Mouse (Mus musculus) left cerebral cortex, postnatal 10 days (tissue): Measurements from ENCODE around the gene Tiprl. TPM values are rescaled to one million over a fixed set of nuclear protein-coding genes. Genes with fewer than 3 reads are reported as not detected.

ENCODE experiments used
- DNase-seq, 2 experiments: peaks; one replicate each; pipeline ENCODE4 v3.0.0; 2021 to 2022; ENCODE audit warnings: low spot score in 2 of 2, mixed read lengths in 1 of 2; ENCODE audit errors: extremely low spot score in 1 of 2
- intact Hi-C: fragments of 180-260 bp; cut with DNase I; formaldehyde crosslinking; loops from one replicate; pipeline ENCODE4 v1.15.1; 2025
- total RNA-seq, 2 experiments: library from RNA; stranded (reverse); gene quantifications; 2 replicates each; pipeline ENCODE4 v1.2.3; 2021

Tiprl gene
- total RNA-seq, 2 experiments from 2014 or later: 72.8 to 75.8 TPM

- DNase-seq: no peak
Observed at GRCm38 (mm10) chr1:165186491-165186890, 50.3 kb downstream of the Tiprl start.

DNA sequence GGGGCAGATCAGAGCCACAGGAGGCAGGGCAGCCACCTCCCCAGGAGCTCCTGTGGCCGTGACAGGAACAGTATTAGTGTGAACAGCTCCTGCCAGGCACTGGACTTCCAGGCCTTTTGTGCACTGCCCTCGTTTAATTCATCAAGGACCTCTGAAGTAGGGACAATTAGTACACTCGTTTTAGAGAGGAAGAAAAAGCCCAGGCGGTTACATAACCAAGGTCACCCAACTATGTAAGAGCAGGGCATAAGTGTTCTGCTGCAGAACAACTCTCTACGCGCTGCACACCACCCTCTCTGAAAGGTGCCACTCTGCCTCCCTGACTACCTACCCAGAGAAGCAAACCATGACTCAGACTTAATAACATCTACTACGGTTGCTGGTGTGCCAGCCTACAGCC is 51.7 kb downstream of the Tiprl start:
- intact Hi-C loops: no loop called here
- DNase-seq: no peak

More at GRCm38 (mm10) chr1:165186491-165186890, 50.3 kb downstream of the Tiprl start:
- intact Hi-C loops: no loop called here

GRCm38 (mm10) chr1:165184178-165184577 is 52.6 kb downstream of the Tiprl start:
- intact Hi-C loops: no loop called here
- DNase-seq: no peak

DNA sequence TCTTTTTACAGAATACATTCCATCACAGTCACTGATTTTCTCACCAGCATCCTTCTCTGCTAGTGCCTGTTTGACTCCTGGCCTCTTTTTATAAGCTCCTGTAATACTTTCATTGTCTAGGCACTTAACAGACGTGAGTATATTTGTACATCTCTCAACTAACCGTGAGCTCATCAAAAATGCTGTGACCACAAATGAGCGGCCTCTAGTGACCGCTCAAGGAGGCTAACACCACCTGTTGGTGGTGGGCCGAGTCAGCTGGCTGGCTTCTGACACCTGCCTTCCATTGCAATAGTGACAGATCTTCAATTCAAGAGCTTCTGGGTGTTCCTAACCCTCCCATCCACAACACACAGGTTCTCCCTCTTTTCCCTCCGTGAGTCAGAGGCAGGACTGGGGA is 53.4 kb downstream of the Tiprl start:
- DNase-seq: no peak
- intact Hi-C loops: no loop called here

GRCm38 (mm10) chr1:165179321-165179720 is 57.5 kb downstream of the Tiprl start:
- intact Hi-C loops: no loop called here
- DNase-seq: no peak

GRCm38 (mm10) chr1:165178075-165178474 is 58.7 kb downstream of the Tiprl start:
- DNase-seq: no peak
- intact Hi-C loops: no loop called here

GRCm38 (mm10) chr1:165174059-165174616 is 62.7 kb downstream of the Tiprl start:
- no peak for DNase-seq

GRCm38 (mm10) chr1:165171277-165171676 is 65.5 kb downstream of the Tiprl start:
- no peak for DNase-seq
- intact Hi-C loops: no loop called here

More at GRCm38 (mm10) chr1:165174059-165174616, 62.7 kb downstream of the Tiprl start:
- intact Hi-C loops: no loop called here

- intact Hi-C loops: no loop called here
- DNase-seq: no peak
Observed at GRCm38 (mm10) chr1:165170157-165170556, 66.6 kb downstream of the Tiprl start.

GRCm38 (mm10) chr1:165169462-165169861 is 67.3 kb downstream of the Tiprl start:
- no peak for DNase-seq
- intact Hi-C loops: no loop called here

- no peak for DNase-seq
- intact Hi-C loops: no loop called here
Observed at GRCm38 (mm10) chr1:165164920-165165319, 71.9 kb downstream of the Tiprl start.

Other genes starting within 250 kb of the Tiprl start
- not detected for gene Tbx19, start 76.2 kb downstream of the Tiprl start, total RNA-seq
- 1 to 10 TPM; 6.8 to 6.9 TPM for gene Sft2d2, start 42.6 kb downstream of the Tiprl start, total RNA-seq
- gene Gpr161, start 58.8 kb upstream of the Tiprl start, total RNA-seq: 10 to 100 TPM; 12.7 to 14.3 TPM
- gene Dcaf6, start 223.5 kb upstream of the Tiprl start, total RNA-seq: 10 to 100 TPM; 89.1 to 90.6 TPM
- gene Mpc2, start 223.6 kb upstream of the Tiprl start, total RNA-seq: 100 to 1,000 TPM; 142 to 147 TPM
- under 1 TPM; 0.43 to 0.53 TPM for gene Adcy10, start 248.2 kb upstream of the Tiprl start, total RNA-seq